Mouse (Mus musculus): ENCODE measurements around the gene Fxn. TPM values are rescaled to one million over a fixed set of nuclear protein-coding genes. Genes with fewer than 3 reads are reported as not detected.

Fxn gene
- total RNA-seq, 2 experiments from 2014 or later = 13.4 to 14.8 TPM

- no peak for DNase-seq (ENCODE audit: low spot score in 2 of 2)
Measured at GRCm38 (mm10) chr19:24301768-24302148, 21.4 kb upstream of the Fxn start.

GRCm38 (mm10) chr19:24300994-24301767 is 20.8 kb upstream of the Fxn start:
- DNase-seq (ENCODE audit: low spot score in 2 of 2) = peak; percentile 55 to 72

- DNase-seq (ENCODE audit: low spot score in 2 of 2) = no peak
Measured at GRCm38 (mm10) chr19:24293537-24293936, 13.1 kb upstream of the Fxn start.

GRCm38 (mm10) chr19:24284187-24284586 is 3.8 kb upstream of the Fxn start:
- DNase-seq (ENCODE audit: low spot score in 2 of 2) = peak; percentile 48 to 69

- DNase-seq (ENCODE audit: low spot score in 2 of 2) = no peak
Measured at GRCm38 (mm10) chr19:24281288-24281980, 1.0 kb upstream of the Fxn start.

GRCm38 (mm10) chr19:24279706-24280600 is 452 bp downstream of the Fxn start:
- peak; percentile 79 to 81 for DNase-seq (ENCODE audit: low spot score in 2 of 2)

GRCm38 (mm10) chr19:24278859-24279258 is 1.5 kb downstream of the Fxn start:
- no peak for DNase-seq (ENCODE audit: low spot score in 2 of 2)

- no peak for DNase-seq (ENCODE audit: low spot score in 2 of 2)
Measured at GRCm38 (mm10) chr19:24274281-24274680, 6.1 kb downstream of the Fxn start.

- DNase-seq (ENCODE audit: low spot score in 2 of 2) = peak; percentile 77 to 84
Measured at GRCm38 (mm10) chr19:24271746-24272426, 8.5 kb downstream of the Fxn start.

- peak in 1 of 2 experiments; percentile 29 for DNase-seq (ENCODE audit: low spot score in 2 of 2)
Measured at GRCm38 (mm10) chr19:24271326-24271725, 9.1 kb downstream of the Fxn start.

- no peak for DNase-seq (ENCODE audit: low spot score in 2 of 2)
Measured at GRCm38 (mm10) chr19:24268531-24268930, 11.9 kb downstream of the Fxn start.

- no peak for DNase-seq (ENCODE audit: low spot score in 2 of 2)
Measured at GRCm38 (mm10) chr19:24266046-24266830, 14.2 kb downstream of the Fxn start.

GRCm38 (mm10) chr19:24264991-24265390 is 15.4 kb downstream of the Fxn start:
- DNase-seq (ENCODE audit: low spot score in 2 of 2) = peak; percentile 77 to 82

GRCm38 (mm10) chr19:24262736-24263135 is 17.7 kb downstream of the Fxn start:
- no peak for DNase-seq (ENCODE audit: low spot score in 2 of 2)

GRCm38 (mm10) chr19:24259390-24260351 is 20.7 kb downstream of the Fxn start:
- no peak for DNase-seq (ENCODE audit: low spot score in 2 of 2)

GRCm38 (mm10) chr19:24258368-24258767 is 22.0 kb downstream of the Fxn start:
- DNase-seq (ENCODE audit: low spot score in 2 of 2) = no peak

GRCm38 (mm10) chr19:24257962-24258361 is 22.4 kb downstream of the Fxn start:
- no peak for DNase-seq (ENCODE audit: low spot score in 2 of 2)

- DNase-seq (ENCODE audit: low spot score in 2 of 2) = no peak
Measured at GRCm38 (mm10) chr19:24253657-24254260, 26.6 kb downstream of the Fxn start.

All from adrenal gland, adult 18-20 months (tissue).